Mouse (Mus musculus): ENCODE results near the gene Fhod1.
A peak's percentile ranks its signal among the peaks of the same experiment; 100 is the strongest.

The Fhod1 gene

DNA sequence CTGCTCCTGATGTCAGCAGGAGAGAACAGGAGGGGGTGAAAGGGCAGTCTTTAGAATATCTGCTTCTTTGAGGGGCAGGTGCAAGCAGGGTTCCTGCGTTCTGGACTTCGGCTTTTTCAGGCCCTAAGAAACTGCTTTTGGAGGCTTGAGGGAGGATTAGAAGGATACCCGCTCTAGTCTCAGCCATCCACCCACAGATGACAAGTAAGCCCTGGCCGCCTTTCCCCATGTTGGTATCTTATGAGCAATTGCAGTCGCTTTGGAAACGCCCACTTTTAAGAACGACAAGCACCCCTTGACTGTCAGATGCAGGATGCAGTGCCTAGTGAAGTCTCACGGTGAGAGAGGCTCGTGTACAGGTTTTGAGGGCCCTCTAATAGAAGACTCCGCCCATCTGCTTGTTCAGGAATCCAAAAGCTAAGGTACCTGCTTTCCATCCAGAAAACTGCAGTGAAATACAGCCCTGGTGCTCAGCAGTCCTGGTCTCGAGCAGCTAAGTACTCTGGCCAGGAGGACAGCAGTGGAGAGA lies 29.0 kb downstream of the Fhod1 start:
- DNase-seq (ENCODE audit: low read depth, low spot score): no peak

DNA sequence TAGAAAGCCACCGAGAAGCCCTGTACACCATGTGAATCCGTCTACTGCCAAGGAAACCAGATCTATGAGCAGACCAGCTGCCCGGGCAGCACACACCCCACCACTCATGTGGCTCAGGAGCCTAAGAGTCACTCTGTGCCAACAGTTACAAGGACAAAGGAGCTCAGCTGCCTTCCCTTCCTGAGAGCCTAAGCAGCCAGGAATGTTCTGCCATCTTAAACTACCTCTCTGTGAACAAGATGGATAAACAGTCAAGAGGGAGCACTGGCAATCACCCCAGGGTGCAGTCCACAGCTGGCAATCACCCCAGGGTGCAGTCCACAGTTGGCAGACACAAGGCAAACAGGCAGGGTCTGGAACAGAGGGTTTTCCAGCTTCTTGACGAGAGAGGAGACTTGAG lies 29.8 kb downstream of the Fhod1 start:
- no peak for DNase-seq (ENCODE audit: low read depth, low spot score)

DNA sequence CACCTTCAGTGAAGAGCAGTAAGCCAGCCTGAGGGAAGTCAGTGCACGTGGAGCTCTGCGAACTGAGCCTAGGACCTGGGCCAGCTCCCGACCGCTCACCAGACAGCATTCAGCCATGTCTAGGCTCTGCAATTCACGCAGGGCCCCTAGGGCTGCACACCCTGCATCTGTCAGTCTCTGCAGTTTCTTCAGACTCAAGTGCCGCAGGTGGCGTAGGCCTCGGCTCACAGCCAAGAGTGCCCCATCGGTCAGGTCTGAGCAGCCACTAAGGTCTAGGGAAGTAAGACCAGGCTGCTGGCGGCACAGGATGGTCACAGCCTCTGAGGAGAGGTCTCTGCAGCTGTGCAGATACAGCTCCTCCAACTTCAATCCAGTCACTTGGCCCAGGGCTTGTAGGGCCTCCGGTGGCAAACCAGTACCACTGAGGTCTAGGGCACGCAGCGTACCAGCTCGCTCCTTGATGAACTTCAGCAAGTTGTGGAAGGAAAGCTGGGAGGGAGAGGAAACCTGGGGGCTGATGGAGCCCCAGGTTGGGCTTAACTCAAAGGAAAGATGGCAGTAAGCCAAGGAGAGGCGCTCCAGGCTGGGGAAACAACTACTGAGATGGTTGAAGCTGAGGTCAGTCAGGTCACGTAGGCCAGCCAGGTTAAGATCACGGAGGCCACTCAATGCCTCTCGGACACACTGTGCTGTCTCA lies 32.5 kb downstream of the Fhod1 start:
- DNase-seq (ENCODE audit: low read depth, low spot score): no peak

DNA sequence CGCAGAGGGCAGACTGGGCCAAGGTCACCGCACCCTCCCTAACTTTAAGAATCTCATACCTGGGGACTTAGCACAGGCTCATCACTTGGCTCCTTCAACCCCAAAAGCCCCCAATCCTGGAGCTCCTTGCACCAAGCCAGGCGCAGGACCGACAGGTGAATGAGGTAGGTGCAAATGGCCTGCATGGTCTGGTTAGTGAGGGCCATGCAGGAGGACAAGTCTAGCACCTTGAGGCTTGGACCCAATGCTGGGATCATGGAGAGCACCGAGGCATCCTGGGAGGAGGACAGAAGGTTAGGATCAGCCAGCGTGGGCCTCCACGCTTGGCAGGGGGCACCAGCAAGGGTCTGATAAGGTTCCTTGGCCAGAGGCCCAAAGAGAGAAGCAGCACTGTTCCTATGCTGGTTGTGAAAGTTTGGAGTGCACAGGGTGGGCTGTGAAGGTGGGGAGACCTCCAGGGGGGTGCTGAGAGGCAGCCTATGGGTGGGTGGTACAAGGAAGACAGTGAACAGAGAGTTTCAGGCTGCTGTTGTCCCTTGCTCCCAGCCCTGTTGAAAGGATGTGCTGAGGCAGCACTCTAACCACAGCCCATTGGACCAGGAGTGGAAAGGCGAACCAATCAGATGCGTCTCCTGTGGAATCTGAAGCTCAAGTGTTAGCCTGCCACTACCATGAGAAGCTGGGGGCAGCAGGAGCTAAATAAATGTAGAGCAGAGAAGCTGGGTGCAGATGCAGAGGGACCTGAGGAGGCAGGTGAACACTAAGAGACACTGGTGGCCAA lies 33.9 kb downstream of the Fhod1 start:
- no peak for DNase-seq (ENCODE audit: low read depth, low spot score)

DNA sequence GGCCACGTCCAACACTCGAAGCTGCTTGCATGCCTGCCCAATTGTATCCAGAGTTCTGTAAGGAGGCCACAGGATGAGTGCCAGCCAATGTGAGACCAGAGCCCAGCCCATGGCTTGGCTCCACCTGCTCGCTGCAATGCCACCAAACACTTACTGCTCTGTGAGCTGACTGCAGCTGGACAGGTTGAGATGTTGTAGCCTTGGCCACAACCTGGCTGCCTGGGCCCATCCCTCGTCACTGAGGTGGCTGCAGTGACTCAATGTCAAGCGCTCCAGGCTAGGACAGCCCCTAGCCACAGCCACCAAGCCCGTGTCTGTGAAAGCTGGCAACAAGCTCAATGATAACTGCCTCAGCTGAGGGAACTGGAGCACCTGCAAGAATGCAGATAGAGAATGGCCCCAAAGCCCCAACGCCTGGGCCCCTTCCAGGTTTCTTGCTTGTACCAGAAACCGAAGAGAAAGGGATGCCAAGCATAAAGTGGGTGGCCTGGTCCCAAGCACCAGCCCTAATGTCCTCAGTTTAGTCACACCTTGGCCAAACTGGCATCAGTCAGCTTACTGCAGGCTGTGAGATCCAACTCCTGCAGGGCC lies 34.8 kb downstream of the Fhod1 start:
- DNase-seq (ENCODE audit: low read depth, low spot score): no peak

DNA sequence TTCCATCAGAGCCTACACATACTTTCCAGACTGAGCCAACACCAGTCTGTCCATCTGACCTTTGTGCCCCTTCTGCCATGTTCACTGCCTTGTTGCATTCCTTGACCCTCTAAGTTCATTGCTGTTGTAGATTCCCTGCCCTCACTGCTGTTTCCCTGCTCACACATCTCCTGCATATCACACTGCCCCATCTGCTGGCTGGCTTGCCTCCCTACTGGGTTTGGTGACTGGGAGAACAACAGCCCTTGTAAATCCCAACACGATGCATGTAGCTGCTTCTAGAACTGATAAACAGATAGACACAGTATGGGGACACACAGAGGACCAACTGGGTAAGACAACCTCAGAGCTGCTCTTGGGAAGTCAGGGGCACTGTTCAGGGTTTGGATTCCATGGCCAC lies 36.0 kb downstream of the Fhod1 start:
- no peak for DNase-seq (ENCODE audit: low read depth, low spot score)

DNA sequence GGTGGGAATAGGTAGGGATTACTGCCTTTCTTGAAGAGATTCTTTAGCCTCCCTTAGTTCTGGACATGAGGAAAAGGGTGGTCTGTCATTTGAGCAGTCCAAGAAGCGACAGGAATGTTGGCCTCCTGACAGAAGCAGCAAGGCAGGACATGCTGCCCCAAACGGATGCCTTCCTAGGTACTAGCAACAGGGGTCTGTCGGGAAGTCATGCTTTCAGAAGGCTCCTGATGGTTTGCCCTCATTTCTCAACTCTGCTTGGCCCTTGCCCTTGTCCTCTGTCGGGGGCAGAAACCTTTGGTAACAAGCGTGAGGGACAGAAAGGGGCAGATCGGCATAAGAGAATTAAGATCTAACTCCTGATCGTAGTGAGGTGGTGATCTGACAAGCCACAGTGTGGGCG lies 37.6 kb downstream of the Fhod1 start:
- no peak for DNase-seq (ENCODE audit: low read depth, low spot score)

DNA sequence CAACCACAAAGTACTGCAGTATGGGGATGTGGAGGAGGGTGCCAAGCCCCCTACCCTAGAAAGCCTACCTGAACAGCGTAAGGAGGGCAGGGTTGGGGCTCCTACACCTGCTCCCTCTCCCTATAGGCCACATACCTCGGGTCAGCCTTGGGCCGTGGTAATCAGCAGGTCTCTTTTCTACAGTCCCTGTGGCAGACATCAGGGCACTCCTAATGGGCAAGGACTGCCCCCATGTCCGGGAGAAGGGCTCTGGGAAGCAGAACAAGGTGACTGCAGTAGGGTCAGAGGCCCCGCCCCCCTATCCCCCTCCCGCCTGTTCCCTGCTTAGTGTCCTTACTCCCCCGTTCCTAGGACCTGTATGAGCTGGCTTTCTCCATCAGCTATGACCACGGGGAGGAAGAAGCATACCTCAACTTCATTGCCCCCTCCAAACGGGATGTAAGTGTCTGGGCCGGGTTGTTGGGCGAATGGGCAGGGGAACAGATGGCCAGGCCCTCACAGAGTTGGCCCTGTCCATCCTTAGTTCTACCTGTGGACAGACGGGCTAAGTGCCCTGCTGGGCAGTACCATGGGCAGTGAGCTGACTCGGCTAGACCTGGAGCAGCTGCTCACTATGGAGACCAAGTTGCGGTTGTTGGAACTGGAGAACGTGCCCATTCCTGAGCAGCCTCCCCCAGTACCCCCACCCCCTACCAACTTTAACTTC lies 38.5 kb downstream of the Fhod1 start:
- no peak for DNase-seq (ENCODE audit: low read depth, low spot score)

DNA sequence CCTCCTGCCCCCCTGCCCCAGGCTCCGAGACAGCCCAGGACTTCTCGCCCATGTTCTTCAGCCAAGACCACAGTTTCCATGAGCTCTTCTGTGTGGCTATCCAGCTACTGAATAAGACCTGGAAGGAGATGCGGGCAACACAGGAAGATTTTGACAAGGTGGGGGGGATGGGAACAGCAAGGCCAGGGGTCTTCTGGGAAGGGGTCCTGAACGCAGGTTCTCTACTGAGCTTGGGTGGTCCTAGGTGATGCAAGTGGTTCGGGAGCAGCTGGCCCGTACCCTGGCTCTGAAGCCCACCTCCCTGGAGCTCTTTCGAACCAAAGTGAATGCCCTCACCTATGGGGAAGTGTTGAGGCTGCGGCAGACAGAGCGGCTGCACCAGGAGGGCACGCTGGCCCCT lies 39.3 kb downstream of the Fhod1 start:
- no peak for DNase-seq (ENCODE audit: low read depth, low spot score)

DNA sequence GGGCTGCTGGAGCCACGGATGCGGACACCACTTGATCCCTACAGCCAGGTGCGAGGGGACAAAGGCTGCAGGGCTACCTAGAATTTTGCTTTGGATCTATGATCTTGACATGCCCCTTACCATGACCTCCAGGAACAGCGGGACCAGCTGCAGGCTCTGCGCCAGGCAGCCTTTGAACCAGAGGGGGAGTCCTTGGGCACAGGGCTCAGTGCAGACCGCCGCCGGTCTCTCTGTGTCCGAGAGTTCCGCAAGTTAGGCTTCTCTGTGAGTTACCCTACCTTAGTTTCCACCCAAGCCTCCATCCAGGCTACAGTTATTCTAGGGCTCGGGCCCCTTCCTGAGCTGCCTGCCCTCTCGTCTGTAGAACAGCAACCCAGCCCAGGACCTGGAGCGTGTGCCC lies 40.1 kb downstream of the Fhod1 start:
- DNase-seq (ENCODE audit: low read depth, low spot score): no peak

DNA sequence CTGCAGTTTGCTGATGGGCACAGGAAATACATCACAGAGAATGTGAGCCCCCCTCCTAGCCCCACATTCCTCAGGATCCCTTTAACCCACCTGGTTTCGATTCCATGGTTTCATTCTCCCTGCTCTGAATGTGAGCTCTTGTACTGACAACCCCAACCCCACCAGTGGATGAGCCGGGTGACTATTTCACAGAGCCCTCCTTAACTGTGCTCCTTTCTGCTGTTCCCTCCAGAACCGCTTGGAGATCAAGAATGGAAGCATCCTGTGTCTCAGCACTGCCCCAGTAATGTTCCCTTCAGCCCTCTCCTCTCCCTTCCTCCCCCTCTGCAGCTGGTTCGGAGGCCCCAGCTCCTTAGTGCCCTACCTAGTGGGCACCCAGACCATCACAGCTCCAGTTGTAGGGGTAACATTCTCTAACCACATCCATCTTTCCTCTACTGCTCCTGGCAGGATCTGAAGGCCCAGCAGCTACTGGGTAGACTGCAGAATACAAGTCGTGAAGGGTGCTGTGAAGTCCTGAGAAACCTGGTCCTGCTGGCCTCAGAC lies 41.5 kb downstream of the Fhod1 start:
- DNase-seq (ENCODE audit: low read depth, low spot score): peak; percentile 36

DNA sequence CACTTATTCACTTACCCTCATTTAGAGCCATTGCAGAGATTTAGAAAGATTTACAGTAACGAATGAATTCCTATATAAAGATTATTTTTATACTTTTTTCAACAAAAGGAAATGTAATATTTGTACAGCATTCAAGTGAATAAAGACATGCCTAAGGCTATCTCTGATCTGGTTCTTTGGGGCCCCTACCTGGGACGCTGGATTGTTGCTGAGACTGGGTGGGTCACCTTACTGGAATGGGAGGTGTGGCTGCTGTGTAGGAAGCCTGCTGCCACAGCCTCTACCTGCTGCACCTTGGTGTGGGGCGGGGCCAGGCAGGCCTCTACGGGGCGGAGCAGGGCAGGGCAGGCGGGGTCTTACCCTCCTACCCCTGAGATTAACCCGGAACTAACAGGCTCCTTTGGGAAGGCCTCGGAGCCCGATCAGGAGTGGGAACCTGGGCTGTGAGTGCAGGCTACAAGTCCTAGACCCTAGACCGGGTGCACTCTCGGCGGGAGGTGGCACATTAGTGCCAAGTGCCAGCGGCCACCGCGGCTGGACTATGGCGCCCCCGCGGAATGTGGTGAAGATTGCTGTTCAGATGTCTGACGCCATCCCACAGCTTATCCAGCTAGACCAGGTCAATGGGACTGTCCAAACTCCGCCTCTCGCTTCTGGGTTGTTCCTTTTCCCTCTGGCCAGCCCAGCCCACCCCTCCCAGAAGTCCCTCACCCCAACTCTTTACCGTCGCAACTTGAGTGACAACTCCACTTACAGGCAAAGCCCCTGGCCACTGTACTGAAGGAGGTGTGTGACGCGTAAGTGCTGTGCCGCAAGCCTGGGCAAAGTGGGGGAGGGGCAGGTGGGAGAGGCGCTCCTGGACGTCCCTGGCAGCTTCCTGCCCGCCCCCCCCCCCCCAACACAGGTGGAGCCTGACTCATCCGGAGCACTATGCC lies 42.3 kb downstream of the Fhod1 start, which contains the start of gene Elmo3:
TSS of gene Elmo3 (plus strand) at position 391 of the 935 bp plus-strand sequence.
- DNase-seq (ENCODE audit: low read depth, low spot score): peak; percentile 81

DNA sequence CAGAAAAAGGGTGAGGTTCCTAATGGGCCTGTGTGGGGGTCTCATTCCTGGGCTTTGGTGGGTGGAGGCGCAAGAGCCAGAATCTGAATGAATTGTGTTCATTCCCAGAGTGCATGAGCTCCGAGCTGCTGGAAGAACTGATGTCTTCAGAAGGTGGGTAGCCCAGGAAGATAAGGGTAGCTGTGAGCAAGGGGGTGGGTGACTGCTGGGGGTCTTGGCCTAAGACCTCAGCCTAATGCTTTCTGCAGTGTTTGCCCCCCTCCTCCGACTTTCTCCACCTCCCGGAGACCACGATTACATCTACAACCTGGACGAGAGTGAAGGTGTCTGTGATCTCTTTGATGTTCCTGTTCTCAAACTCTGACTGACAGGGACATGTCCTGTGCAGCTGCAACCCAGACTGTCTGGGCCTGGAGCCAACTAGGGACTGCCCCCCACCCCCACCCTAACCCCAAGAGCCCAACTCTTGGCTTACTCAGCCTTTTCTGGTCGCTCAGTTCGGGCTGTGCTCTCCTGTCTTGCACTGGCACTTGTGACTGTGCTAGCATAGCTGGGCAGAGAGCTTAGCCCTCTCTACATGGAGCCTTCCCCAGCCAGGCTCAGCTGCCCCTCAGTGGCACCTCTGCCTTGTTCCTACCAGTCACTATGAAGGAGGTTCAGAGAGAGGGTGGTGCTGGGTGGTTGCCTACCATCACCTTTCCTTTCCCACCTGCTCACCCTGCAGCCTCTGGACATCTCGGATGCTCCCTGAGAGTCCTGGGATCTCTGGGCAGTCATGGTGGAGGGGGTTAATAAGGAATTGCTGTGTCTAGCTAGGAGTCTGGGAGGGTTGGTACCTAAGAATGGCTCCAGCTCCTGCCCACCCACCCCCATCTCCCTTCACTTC lies 43.2 kb downstream of the Fhod1 start:
- DNase-seq (ENCODE audit: low read depth, low spot score): no peak

DNA sequence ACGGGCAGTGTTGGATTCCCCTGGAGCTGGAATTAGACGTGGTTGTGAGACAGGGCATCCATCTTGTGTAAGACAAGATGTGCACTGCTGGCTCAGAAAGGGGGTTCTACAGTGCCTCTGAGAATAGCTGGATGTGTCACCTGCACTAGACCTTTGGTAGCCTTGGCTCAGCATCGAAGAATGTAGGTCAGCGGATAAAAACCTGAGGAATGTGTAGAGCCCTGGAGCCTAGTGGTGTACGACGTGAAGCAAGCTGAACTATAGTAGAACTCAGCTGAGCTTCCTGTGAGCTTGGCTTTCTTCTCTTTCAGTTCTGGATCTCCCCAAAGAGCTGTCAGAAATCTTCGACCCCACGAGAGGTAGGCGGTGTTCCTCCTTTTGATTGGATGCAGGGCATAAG lies 43.9 kb downstream of the Fhod1 start:
- no peak for DNase-seq (ENCODE audit: low read depth, low spot score)

DNA sequence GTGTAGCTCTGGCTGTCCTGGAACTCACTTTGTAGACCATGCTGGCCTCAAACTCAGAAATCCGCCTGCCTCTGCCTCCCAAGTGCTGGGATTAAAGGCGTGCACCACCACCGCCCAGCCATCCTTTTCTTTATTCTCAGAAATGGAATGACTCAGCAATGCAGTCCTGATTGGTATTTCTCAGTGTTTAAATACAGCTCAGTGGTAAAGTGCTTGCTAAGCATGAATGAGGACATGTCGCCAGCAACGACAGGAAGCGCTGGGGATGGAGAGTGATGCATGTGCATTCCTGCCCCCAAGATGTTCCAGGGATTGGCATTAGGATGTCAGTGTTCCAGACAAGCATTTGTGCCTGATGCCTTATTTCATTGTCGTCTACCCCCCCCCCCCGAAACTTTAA lies 44.4 kb downstream of the Fhod1 start:
- no peak for DNase-seq (ENCODE audit: low read depth, low spot score)

DNA sequence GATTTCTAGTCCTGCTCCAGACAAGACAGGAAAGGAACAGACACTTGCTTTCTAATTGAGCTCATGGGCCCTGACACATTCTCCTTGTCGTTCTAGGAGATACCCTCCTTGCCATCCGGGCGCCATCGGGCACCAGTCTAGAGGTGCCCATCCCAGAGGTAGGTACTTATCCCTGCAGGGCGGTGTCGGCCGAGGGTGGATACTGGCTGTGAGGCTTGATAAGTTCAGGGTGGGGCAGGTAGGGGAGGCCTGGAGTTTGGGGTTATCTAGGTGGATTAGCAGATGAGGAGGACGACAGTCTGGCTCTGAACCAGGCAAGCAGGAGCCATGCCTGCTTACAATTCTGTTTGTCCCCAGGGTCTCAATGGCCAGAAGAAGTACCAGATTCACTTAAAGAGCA lies 47.8 kb downstream of the Fhod1 start:
- no peak for DNase-seq (ENCODE audit: low read depth, low spot score)

DNA sequence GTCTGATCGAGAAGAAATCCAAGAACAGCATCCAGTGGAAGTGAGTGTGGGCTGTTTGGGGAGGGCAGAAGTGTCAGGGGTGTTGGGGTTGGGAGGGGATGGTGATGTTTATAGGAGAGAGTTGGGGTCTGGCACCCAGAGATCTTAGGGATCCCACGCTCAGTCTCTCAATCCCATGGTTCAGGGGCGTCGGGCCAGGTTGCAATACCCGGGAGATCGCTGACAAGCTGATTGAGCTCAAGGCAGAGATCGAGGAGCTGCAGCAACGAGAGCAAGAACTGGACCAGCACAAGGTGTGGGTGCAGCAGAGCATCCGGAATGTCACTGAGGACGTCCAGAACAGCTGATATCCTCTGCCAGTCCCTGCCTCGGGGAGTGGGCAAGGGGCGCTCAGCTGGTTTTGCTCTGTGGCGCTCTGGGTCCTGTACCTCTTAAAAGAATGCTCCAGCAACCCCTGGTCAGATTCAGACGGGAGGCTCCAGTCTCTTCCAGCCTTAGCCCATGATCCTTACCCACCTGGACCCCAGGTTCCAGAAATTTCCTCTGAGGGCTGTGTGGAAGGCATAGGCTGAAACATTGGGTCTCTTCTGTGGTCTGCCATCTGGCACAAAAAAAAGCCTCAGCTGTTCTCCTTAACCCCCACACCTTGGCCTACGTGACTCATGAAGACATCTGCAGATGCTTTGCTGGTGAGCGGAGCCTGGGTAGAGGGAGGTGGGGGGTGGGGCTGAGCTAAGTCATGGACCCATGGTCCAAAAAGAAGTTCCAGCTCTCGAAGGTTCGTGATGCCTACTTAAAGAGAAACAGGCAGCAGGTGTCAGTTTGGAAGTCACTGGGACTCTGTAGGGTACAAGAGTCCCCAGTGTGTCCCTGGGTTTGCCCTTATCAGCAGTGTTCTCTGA lies 49.2 kb downstream of the Fhod1 start:
- DNase-seq (ENCODE audit: low read depth, low spot score): no peak

DNA sequence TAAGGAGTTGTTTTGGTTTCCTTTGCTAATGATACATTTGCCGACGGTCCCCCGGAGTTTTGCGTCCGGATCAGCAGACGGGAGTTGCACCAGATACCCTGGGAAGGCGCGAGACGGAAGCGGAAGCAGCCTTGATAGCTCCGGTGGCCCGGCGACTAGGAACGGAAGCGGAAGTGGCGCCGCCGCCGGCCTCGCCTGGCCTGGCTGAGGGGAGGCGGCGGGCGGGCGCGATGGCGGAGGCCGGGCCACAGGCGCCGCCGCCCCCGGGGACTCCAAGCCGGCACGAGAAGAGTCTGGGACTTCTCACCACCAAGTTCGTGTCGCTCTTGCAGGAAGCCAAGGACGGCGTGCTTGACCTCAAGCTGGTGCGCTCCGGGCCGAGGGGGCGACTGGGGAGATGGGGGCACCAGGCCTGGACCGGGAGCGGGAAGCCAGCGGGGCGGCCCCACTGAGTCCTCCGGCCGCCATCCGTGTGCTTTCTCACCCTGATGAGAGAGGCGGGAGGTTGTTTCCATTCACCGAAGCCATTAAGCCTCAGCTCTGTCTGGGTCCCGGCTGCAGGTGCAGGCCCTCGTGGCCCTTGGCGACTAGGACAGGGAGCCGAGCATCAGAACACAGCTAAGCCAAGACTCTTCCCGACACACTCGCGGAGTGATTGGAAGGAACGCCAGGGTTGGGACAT lies 50.1 kb downstream of the Fhod1 start, which contains the start of gene E2f4:
TSS of gene E2f4 (plus strand) at position 153 of the 682 bp plus-strand sequence.
- DNase-seq (ENCODE audit: low read depth, low spot score): peak; percentile 94

Measured in ZHBTc4 (cell line).